Mouse (Mus musculus) thymus, postnatal 36 days (tissue): ENCODE measurements at regions not wholly inside any gene's neighbourhood (a gene's known extent, or its start where the extent isn't known, plus 50 kb on each side); places are given as distances from the start of the nearest gene placed in this dataset.

ENCODE experiments used
- DNase-seq, 2 experiments: peaks; one replicate each; pipeline ENCODE4 v3.0.0; 2022; ENCODE audit warnings: mixed read lengths in 2 of 2

GRCm38 (mm10) chr13:37290636-37291035 is 54.4 kb upstream of the Ly86 start:
- no peak for DNase-seq

- no peak for DNase-seq
Observed at GRCm38 (mm10) chr13:37288993-37289392, 56.0 kb upstream of the Ly86 start.

DNA sequence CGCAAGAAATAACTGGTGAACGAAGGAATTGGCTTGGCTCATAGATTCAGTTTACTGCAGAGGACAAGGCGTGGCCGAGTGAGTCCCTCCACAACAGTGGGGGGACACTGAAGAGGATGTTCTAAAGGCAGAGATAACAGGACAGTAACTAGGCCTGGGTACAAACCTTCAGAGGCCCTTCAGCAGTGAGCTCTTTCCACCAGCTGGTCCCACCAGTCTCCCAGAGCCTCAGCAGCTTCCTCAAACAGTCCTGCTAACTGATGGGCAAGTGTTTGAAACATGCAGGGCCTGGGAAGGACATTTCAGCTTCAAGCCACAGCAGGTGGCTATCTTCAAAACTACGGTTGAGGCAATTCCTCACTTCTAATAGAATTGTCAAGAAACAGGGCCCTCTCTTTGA is 62.5 kb upstream of the Ly86 start:
- no peak for DNase-seq

DNA sequence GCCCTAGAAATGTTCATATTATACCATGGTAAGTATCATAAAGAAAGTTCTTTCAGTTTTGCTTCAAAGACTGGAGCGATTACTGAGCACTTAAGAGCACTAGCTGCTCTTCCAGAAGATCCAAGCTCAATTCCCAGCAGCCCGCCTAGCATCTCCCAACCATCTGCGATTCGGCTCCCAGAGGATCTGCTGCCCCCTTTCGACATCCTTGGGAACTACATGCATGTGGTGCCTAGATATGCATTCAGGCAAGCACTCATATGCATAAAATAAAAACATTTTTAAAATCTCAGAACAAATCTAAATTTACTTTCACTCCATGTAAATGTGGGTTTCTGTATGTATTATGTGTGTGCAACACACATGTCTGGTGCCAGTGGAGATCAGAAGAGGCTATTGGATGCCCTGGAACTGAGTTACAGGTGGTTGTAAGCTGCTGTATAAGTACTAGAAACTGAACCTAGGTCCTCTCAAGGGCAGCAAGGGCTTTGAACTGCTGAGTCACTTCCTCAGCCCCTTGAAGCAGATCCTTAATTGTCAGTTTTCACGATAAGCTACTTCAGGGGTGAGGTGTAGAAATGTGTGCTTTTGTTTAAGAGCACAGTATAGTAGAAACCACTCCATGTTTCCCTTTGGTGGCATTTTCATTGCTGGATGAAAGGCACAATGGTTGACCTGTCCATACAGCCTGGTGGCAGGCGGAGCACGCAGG is 65.8 kb upstream of the Ly86 start:
- peak; percentile 18 to 23 for DNase-seq

DNA sequence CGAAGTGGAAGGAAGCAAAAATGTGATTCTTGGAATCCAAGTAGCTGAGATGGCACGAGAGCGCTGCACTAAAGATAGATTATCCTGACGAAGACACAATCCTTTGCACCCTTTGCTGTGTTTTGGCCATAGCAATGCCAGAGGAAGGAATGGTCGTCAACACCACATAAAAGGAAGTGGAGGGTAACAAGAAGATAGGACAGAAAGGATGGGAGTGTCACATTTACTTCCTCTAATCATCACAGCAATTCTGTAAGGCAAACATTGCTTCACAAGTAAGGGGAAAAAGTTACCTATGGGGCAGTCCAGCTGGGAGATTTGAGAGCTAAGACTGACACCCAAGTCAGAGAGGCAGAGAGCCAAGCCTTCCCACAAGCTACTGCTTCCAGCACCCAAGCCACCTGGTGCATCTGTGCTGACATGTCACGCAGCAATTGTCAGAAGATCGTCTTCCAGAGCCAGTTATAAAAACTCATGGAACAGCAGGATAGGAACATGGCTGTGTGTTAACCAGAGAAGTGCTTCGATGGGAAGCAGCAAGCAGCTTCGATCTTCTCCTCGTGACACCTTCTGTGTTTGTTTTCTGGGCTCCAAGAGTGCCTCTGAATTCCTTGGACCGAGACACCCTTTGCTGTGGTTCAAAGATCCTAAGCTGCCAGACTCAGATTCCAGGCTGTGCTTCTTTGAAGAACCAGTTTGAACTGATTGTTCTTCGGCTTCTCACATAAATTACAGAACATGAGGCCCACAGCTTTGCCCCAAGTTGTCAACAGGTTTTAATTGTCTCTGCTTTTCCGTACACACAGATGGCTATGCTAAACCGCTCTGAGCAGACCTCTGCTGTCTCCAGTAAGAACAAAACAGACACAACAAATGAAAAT is 95.2 kb upstream of the Ly86 start:
- no peak for DNase-seq

DNA sequence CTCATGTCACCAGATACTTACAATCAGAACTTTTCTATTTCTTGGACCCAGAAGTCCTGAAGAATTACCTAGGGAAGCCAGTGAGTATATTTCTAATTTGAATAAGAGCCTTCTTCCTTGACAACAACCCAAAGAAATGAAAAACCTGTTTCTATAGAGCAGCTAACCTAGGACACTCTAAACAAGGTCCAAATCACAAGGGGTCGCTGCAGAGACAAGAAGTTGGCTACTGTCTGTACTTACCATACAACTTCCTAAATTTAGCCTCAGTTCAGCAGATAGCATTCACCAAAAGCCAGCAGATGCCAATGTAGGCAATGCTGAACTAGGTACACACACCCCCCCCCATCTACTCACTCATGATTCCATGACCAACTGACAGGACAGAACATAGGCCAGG is 96.3 kb upstream of the Ly86 start:
- DNase-seq = no peak

GRCm38 (mm10) chr13:37240048-37240447 is 105.0 kb upstream of the Ly86 start:
- DNase-seq = no peak

GRCm38 (mm10) chr13:37237285-37237684 is 107.7 kb upstream of the Ly86 start:
- no peak for DNase-seq

DNA sequence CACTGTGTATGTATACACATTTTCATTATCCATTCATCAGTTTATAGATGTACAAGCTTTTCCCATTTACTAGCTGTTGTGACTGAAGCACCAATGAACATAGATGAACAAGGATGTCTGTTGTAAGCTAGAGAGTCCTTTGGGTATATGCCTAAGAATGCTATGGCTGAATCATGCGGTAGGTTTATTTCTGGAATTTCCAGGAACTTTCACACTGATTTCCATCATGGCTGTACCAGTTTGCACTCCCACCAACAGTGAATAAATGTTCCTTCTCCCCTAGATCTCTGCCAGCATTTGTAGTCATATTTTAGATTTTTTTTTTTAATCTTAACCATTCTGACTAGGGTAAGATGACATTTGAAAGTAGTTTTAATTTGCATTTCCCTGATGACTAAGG is 119.2 kb upstream of the Ly86 start:
- DNase-seq = no peak

DNA sequence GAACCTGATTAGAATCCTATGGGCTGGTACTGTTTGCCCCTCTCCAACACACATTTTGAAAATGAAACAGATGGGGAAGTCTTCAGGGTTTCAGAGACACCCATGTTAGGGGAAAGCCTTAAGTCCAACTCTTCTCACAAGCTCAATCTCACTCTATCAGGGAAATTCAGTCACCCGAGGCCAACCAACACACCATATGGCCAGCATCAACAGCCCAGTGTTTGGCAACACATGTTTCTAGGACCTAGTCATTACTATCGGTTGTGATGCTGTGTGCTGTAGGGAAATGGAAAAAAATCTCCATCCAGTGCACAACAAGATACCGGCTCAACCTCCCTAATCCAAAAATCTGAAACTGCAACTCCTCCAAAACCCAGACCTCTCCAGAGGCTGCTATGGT is 124.6 kb upstream of the Ly86 start:
- DNase-seq = no peak

GRCm38 (mm10) chr13:37218596-37218995 is 126.4 kb upstream of the Ly86 start:
- no peak for DNase-seq

DNA sequence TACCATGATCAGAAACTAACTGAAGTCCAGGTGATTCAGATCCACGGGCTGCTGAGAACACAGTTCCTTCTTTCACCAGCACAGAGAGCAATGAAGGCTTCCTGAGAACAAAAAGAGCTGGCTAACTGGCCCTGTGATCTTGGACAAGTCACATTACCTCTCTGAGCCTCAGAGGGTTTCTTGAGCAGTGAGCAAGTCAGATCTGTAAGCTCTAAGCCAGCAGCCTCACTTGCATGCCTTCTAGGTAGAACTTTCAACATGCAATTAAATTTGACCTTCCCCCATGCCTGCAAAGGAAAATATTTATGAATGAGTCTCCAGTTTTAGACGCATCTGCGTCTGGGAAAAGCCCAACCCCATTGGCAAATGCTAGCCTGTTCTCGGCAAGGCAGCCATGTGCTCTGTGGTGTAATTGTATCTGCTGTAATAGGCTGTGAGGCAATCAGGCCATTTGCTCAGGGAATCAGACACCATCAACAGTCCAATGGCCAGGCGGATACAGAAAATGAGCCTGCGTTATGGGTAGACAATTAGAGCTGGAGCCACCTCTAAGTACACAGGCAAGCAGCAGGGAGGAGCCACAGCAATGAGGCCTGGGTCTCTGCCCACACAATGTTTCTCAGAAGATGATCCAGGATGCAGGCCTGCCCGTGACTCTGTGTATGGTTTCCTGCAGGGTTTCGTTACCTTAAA is 130.3 kb upstream of the Ly86 start:
- peak; percentile 10 to 19 for DNase-seq

GRCm38 (mm10) chr13:37197136-37197535 is 147.1 kb upstream of the F13a1 start:
- DNase-seq = no peak

GRCm38 (mm10) chr13:37195857-37196256 is 145.8 kb upstream of the F13a1 start:
- no peak for DNase-seq

GRCm38 (mm10) chr13:37181169-37181787 is 131.2 kb upstream of the F13a1 start:
- DNase-seq = no peak

GRCm38 (mm10) chr13:37176526-37176925 is 126.5 kb upstream of the F13a1 start:
- no peak for DNase-seq

- DNase-seq = no peak
Observed at GRCm38 (mm10) chr13:37175997-37176396, 126.0 kb upstream of the F13a1 start.

DNA sequence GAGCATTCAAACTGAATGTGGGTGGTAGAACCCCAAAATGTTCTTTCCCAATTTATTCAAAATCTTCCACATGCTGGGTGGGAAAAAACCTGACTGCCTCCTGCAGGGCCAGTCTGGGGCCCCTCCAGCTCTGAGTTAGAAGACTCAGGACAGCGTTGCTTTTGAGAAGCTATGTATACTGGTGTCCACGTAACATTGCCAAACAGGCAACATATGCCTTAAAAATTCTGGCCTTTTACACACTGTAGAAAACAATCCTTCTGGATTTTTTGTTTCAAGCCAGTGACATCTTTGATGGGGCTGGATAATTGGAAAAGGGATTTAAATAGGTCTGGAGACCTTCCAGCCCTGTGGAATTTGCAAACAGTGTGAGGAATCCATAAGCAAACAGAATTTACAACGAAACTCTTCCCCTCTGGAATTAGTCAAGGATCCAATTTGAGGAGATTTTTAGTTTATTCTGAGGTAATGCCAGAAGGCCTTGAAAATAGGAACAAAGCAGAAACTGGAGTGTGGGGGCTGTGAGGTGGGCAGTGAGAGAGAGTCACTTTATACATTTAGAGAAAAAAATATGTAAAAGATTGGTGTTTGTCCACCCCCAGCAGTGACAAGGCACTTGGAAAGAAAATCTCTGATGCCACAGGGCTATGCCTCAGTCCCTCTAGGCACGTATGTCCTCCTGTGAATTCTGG is 108.9 kb upstream of the F13a1 start:
- no peak for DNase-seq

DNA sequence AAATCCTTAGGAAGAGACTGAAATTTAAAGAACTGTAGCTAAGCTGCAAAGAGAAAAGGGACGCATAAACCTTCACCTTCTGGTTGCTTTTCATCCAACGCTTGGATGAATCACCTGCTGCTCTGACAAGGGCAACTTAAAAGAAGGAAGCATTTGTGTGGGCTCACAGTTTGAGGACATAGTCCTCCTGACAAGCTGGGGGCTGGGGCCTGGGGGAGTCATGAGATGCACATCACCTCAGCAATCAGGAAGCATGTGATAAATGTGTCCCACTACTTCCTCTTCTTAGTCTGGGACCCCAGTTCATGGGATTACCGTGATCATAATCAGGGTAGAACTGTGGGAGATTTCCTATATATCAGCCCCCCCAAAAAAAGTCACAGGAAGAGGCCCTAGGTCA is 107.8 kb upstream of the F13a1 start:
- DNase-seq = no peak

- DNase-seq = no peak
Observed at GRCm38 (mm10) chr13:37151835-37152516, 101.9 kb upstream of the F13a1 start.

GRCm38 (mm10) chr13:37149961-37150360 is 99.9 kb upstream of the F13a1 start:
- no peak for DNase-seq
